Mouse (Mus musculus): ENCODE data around the gene 0610030E20Rik. TPM values are rescaled to one million over a fixed set of nuclear protein-coding genes. Genes with fewer than 3 reads are reported as not detected.

The 0610030E20Rik gene
- polyA plus RNA-seq, 1 experiment = 16.9 TPM

DNA sequence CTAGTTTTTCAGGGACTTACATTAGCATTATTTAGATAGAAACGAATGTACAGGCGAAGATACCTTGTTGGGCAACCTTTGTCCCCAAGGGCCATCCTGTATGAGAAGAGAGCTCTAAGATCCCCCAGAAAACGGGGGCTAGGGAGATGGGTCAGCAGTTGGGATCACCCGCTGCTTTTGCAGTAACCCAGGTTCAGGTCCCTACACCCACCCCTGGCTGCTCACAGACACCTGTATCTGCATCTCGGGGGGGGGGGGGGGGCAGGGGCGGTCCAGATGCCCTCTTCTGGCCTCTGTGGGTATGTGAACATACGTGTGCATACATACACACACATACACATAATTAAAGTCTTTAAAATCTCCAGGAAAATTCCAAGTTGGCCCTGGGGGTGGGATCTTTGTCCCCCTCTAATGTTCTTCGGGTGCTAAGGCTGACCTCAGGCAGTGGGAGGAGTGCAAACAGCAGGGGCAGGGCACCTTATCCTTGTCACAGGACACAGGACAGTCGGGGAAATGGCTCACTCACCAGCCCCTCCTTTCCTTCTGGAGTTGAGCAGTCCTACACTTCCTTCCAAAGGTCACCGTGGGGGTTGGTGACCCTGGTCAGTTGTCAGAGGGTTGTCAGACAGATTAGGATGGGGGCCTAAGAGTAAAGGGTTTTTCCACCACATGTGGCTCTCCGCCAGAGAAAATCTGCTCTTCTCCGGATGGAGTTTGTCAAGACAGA is 43.8 kb downstream of the 0610030E20Rik start:
- no peak for DNase-seq (ENCODE audit: low read depth)

DNA sequence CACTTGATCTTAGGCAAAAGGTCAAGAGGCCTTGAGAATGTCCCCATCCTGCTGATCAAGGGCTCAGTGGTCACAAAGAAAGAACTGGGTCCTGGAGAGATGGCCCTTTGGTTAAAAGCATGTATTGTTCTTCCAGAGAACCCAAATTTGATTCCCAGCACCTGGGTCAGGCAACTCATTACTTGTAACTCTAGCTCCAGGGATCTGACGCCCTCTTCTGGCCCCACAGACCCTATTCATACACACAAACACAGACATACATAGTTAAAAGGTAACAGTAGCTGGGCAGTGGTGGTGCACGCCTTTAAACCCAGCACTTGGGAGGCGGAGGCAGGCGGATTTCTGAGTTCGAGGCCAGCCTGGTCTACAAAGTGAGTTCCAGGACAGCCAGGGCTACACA is 45.2 kb downstream of the 0610030E20Rik start:
- no peak for DNase-seq (ENCODE audit: low read depth)

DNA sequence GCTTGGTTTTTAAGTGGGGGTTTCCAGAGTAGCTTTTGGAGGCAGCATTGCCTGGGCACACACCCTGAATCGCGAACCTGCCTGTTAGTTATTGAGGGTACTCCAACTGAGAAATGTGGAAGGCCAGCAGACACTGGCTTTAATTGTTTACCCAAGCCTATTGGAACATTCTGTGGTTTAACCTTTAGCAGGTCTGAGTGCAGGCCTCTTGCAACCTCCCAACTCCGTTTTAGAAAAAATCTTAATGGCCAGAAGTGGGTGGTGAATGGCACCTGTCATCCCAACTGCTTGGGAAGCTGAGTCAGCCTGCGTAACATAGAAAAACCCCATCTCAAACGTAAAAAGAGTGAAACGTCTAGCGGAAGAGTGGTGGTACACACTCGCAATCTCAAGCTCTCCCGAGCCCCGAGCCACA is 49.7 kb downstream of the 0610030E20Rik start:
- DNase-seq (ENCODE audit: low read depth) = no peak

- no peak for DNase-seq (ENCODE audit: low read depth)
These were observed 52.9 kb downstream of the 0610030E20Rik start for GRCm38 (mm10) chr6:72399967-72400366.

GRCm38 (mm10) chr6:72401875-72402274 is 54.8 kb downstream of the 0610030E20Rik start:
- no peak for DNase-seq (ENCODE audit: low read depth)

Other genes starting within 250 kb of the 0610030E20Rik start
- gene St3gal5, start 249.7 kb upstream of the 0610030E20Rik start, polyA plus RNA-seq (2012; rRNA removed) = 6.9 and 8.2 TPM in 2 replicates
- 7.4 and 8.2 TPM in 2 replicates for gene Atoh8, start 111.7 kb upstream of the 0610030E20Rik start, polyA plus RNA-seq (2012; rRNA removed)
- 0.19 and 0.27 TPM in 2 replicates for gene Sftpb, start 42.7 kb upstream of the 0610030E20Rik start, polyA plus RNA-seq (2012; rRNA removed)
- 24.3 and 26.5 TPM in 2 replicates for gene Usp39, start 2.1 kb upstream of the 0610030E20Rik start, polyA plus RNA-seq (2012; rRNA removed)
- 19.0 and 23.6 TPM in 2 replicates for gene Tmem150a, start 8.1 kb downstream of the 0610030E20Rik start, polyA plus RNA-seq (2012; rRNA removed)
- gene Rnf181, start 19.6 kb downstream of the 0610030E20Rik start, polyA plus RNA-seq (2012; rRNA removed) = 142 and 189 TPM in 2 replicates
- 14.8 and 17.5 TPM in 2 replicates for gene Vamp5, start 33.2 kb downstream of the 0610030E20Rik start, polyA plus RNA-seq (2012; rRNA removed)
- gene Vamp8, start 43.4 kb downstream of the 0610030E20Rik start, polyA plus RNA-seq (2012; rRNA removed) = 159 and 190 TPM in 2 replicates
- gene Ggcx, start 67.0 kb downstream of the 0610030E20Rik start, polyA plus RNA-seq (2012; rRNA removed) = 26.9 and 27.5 TPM in 2 replicates
- gene Mat2a, start 92.2 kb downstream of the 0610030E20Rik start, polyA plus RNA-seq (2012; rRNA removed) = 177 and 192 TPM in 2 replicates
- 3.3 and 3.7 TPM in 2 replicates for gene Sh2d6, start 174.4 kb downstream of the 0610030E20Rik start, polyA plus RNA-seq (2012; rRNA removed)
- gene Capg, start 197.1 kb downstream of the 0610030E20Rik start, polyA plus RNA-seq (2012; rRNA removed) = 138 TPM in 2 replicates

All from gonadal fat pad, adult 2 months (tissue).